Mouse (Mus musculus): ENCODE measurements around the gene Aaas. TPM values are rescaled to one million over a fixed set of nuclear protein-coding genes. Genes with fewer than 3 reads are reported as not detected.
"Not testable (repeated sequence)": the region's sequence is repeated elsewhere in the genome, so short reads cannot be mapped to it uniquely, and the experiment has no call there.

Aaas gene
- polyA plus RNA-seq, 2 experiments from 2014 or later = 41.7 to 63.7 TPM

DNA sequence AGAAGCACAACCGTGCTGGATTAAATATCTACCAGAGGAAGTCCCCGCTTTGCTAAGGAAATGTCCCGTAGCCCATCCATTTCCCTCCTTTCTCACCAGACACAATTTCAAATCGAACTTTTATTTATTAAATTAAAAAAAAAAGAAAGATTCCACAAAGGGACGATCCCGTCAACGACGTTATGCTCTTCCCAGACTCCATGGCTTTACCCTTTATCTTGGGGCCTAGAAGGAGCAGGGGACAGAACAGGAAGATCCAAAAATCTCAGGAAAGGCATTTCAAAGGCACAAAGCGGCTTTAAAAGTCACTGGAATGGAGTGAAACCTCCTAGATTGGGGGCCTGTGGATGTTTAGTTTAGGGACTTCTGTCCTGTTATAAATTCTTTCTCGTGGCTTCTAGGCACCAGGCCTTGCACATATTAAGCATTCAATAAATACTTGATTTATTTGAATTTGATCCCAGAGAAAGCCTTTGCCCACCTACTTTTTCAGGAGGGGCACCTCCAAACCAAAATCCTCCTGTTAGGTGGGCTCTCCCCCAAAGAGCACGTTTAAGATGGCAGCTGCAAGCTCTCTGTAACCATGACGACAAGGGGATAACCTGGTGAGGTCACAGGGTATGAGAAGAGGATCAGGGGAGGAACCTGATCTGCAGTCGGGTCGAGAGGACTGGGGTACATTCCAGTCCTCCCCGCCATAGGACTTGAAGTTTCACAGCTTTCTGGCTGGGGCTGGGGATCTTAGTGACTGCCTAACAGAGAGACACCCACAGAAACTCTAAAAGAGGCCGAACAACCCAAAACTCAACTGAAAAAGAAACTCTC lies 6.1 kb upstream of the Aaas start:
- no peak for ATAC-seq

DNA sequence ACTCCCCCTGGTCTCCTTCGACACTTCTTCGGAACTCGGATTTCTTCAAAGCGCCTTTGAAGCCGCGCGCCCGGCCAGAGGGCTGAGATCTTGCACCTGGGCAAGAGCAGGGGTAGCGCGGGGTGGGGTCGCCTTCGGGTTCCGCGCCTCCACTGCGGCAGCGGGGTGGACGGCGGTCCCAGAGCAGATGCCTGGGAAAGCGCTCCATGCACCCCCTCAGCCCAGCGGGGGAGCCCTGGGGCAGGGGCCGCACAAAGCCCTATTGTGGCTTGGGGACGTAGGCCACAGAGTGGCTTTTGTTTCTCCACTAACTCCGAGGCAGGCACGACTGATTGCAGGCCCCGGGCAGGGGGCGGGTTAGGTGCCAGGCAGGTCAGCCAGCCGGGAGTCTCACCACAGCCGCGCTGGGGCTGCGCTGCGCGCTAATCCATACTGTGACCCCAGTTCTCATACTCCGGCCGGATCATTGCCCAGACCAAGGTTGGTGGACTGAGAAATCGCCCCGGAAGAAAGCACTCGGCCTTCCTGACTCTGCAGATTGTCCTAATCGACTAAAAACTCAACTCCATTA lies 5.4 kb upstream of the Aaas start:
- no peak for ATAC-seq

DNA sequence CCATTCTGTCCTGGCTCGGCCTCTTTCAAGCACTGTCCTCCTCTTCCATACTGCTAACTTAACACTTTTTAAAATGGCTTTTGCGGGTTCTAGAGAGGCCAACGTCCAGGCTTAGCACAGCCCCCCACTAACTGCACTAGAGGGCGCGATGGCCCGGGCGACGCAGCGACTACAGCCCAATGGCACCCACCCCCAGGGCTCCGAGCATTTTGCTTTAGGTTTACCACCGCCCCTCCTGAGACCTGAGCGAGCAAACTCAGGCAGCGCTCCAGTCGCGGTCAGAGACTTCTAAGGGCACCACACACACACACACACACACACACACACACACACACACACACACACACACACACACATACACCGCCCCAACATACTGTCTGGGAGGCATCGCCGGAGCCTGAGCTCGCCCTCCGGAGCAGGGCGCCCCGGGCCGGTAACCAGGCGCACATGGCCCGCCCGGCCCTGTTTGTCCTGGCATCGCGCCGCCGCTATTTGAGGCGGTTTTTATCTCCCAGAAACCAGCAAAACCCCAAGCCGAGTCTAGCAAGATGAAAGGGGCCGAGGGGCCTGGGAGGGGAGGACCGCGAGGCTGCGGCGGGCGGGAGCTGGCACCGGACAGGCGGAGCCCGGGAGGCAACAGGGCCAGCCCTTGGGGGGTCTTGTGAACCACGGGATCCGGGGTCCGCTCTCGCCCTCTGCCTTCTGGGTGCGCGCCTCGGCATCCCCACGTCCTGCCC lies 4.7 kb upstream of the Aaas start:
- no peak for ATAC-seq

DNA sequence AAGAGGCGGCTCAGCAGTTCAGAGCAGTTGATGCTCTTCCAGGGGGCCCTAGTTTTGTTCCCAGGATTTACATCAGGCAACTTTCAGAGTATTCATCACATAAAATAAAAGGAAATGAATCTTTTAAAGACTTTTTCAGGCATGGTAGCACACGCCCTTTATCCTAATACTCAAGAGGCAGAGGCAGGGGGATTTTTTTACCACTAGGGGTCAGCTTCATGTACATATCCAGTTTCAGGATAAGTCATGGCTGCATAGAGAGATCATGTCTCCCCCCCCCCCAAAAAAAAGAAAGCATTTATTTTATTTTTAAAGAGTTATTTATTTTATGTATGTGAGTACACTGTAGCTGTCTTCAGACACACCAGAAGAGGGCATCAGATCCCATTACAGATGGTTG lies 3.4 kb upstream of the Aaas start:
- no peak for ATAC-seq

DNA sequence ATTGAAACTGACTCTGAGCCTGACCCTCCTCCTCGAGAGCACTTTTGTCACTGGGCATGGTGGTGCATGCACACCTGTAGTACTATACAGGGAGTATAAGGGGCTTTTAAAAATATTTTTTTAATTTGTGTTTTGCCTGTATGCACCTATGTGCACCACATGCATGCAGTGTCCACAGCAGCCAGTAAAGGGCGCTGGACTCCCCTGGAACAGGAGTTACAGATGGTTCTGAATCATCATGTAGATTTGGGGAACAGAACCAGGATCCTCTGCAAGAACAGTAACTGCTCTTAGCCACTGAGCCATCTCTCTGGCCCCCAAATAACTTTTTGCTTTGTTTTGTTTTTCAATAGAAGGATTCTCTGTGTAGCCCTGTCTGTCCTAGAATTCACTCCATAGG lies 1.6 kb upstream of the Aaas start:
- no peak for ATAC-seq

DNA sequence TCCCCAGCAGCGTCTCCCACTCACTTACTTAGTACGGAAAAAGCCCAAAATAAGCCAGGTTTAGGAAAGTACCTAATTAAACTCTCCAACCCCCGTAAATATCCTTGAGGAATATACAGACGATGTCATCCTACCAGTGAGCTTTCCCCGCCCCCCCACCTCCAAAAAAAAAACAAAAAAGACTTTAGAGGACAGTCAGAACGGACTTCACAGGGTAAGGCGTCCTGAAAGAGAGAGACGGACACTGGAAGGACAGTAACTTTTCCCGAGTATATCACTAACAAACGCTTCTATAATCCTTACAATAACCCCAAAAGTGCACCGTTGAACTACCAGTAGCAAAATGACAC lies 346 bp upstream of the Aaas start:
- peak; percentile 7 for ATAC-seq

DNA sequence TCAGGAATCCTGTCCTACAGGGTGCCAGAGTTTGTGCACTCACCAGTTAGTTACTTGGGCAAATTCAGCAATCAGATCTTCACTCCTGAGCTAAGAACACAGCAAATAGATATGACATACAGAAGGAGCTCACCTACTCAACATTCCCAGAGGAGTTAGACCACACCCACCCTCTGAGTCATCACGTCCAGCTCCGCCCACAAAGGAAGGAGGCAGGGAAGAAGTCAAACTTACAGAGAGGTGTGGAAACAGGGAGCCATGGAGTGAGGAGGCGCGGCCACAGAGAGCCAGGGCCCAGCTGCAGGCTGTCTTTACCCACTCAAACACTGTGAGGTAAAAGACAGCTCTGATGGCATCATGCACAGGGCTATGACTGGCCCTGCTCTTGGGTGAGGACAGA lies 4.1 kb downstream of the Aaas start:
- ATAC-seq = no peak

DNA sequence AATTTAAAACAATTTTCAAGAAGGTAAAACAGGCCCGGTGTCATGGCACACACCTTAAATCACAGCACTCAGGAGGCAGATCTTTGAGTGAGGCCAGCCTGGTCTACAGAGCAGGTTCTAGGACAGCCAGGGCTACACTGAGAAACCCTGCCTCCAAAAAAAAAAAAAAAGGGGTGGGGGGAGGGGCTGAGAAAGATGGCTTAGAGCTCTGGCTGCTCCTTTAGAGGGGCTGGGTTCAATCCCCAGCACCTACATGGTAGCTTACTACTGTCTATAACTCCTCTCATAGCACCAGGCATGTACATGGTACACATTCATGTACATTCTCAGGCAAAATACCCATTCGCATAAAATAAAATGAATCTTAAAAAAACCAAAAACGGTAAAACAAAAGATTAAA lies 6.1 kb downstream of the Aaas start:
- ATAC-seq = no peak

DNA sequence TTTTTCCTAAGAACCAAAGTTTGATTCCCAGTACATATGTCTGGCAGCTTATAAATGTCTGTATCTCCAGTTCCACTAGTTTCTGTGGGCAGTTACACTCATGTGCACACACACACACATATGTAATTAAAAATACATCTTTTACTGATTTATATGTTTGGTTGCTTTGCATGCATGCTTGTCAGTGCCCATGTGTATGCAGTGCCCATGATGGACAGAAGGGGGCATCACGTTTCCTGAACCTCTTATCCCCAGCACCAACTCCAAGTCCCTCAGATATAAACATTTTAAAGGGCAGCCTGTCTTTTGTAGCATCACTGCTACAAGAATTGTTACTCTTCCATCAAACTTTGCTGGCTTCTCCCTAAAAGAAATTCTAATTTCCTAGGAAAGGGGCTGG lies 9.0 kb downstream of the Aaas start:
- peak; percentile 73 for ATAC-seq

DNA sequence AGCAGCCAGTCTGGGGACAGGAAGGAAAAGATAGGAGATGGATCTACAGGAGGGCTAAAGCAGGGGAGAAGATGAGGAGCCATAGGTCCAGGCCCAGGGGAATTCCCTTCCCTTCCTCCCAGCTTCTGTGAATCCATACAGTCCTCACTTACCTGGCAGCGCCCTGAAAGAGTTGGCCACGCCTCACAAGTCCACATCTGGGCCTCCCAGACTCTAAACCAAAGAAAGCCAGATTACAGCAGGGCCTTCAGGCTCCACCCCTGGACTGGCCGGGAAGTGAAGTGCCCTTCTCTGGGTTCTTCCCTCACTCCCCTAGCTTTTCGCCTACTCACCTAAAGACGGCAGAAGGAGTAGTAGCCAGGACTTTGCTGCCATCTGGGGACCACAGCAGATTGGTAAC lies 11.0 kb downstream of the Aaas start:
- no peak for ATAC-seq

DNA sequence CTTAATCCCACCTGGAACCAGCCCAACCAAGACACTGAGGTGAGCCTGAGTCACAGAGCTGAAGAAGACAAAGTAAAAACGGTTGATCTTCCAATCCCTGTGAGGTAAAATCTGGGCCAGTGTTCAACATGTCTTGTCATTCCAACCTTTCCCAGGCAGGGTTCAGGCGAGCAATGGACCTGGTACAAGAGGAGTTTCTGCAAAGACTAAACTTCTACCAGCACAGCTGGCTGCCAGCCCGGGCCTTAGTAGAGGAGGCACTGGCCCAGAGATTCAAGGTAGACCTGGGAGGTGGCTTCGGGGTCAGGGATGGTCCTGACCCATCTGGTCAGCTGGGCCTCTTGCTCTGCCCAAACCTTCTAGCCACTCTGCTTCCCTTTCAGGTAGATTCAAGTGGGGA lies 13.6 kb downstream of the Aaas start:
- ATAC-seq = no peak

DNA sequence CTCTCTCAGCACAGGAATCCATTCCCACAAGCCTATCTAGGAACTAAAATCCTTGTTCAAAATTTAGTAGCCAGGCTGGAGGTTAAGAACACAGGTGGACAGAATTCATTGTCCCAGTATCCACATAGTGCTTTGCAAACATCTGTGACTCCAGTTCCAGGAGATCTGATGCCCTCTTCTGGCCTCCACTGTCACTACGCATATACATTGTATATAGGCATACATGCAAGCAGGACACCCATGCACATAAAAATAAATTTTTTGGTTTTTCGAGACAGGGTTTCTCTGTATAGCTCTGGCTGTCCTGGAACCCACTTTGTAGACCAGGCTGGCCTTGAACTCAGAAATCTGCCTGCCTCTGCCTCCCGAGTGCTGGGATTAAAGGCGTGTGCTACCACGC lies 14.6 kb downstream of the Aaas start:
- not testable (repeated sequence) for ATAC-seq

DNA sequence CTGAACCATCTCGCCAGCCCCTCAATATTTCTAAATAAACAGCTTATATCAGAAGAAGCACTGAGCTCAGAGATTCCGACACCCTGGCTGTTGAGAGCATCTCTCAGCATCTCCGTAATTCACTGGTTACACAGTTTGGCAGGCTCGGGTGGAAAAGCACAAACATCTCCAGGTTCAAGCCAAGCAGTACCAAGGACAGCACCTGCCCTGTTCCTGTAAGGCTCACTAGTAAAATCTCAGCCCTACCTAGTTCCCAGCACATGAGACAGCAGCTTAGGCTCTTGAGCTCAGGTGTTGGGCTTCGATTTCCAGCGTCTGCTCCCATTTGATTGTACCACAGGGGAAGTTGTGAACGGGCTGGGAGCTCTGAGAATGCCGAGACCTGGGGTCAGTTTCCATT lies 15.3 kb downstream of the Aaas start:
- no peak for ATAC-seq

DNA sequence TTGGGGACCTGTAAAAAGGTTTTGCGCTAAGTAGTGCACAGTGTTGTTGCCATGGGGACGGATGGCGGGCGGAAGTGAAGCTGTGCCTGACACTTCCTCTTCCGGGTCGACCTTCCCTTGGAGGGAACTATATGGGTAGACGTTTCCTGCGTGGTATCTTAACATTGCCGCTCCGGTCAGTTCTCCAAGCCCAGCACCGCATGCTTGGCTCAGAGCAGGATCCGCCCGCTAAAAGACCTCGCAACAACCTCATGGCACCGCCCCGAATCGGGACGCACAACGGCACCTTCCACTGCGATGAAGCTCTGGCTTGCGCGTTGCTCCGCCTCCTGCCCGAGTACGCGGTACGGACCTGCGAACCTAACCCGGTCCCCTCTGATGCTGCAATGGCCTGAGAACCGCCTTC lies 19.0 kb downstream of the Aaas start, which contains the start of gene Myg1:
TSS of gene Myg1 (plus strand) at position 100 of the 406 bp plus-strand sequence.
- ATAC-seq = peak; percentile 99

DNA sequence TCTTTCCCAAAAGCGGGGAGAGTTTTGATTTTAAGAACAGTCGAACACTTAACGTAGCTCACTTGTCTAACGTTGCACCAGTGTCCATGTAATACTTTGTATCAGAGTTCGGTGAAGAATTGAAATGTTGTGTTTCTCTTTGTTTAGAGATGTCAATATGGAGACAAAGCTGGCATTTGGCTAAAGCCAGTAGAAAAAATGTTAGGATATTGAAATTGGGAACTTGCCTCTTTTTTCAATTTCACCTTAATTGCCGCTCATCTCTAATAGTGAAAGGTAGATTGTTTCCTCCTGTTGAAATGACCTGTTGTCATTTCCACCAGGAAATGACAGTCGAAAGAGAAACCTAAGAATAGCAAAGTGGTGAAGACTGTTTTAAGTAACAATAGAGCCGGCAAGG lies 23.7 kb downstream of the Aaas start:
- no peak for ATAC-seq

DNA sequence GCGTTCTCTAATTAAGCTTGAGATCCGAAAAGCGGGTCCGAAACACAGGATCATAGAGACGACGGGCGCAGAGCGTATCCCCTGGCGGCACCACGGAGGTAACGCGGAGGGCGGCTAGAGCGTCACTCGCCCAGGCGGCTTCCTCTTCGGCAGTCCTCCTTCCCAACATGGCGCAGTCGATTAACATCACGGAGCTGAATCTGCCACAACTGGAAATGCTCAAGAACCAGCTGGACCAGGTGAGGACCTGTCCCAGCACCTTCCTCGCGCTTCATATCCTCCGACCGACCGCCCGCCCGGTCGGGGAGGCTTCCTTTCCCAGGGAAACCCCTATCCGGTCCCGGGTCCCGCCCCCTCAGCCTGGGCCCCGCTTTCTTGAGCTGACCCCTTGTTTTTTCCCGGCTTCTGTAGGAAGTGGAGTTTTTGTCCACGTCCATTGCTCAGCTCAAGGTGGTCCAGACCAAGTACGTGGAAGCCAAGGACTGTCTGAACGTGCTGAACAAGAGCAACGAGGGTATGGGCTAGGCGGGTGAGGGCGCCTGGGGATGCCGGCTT lies 24.5 kb downstream of the Aaas start, which contains the start of gene Pfdn5:
TSS of gene Pfdn5 (plus strand) at position 95 of the 555 bp plus-strand sequence.
- ATAC-seq = peak; percentile 97

DNA sequence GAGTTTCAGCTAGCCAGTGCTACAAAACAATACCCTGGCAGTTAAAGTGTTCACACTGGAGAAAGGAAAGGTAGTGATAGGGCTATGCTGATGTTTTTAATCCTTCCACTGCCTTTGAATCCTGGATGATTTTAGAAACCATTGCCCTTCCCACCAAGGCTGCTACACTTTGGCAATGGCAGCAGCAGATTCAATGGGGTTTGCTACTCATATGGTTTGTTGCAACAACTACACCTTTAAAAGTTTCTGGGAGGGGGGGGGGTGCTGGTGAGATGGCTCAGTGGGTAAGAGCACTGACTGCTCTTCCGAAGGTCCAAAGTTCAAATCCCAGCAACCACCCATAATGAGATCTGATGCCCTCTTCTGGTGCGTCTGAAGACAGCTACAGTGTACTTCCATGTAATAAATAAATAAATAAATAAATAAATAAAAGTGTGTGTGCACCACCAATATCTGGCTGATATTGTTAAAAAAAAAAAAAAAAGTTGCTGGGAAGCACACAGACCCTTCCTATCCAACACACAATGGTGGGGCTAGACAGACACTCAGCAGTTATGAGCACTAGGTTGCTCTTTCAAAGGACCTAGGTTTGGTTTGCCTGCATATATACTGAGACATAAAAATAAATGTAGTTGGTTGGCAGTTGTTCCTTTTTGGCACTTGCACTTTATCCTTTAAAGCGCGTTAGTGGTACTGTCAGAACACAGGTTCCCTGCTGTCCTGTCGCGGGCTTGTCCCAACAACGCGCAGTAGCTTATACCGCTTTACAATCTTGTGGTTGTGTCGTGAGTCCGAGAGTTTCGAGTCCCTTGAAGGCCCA lies 25.7 kb downstream of the Aaas start:
- no peak for ATAC-seq

DNA sequence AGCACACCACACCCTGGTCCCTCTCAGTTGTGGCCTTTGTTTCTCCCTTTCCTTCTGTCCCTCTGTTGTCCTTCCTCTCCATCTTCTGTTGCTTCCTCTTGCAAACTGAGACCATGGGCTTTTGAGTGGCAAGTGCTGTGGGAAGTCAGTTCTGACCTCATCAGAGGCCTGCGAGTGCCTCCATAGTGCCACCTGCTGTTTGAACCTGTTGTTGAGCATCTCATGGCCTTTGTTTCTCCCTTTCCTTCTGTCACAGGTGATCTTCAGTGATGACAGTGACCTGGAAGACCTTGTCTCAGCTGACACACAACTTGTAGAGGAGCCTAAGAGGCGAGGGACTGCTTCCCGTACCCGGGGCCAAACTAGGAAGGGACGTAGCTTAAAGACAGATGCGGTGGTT lies 34.3 kb downstream of the Aaas start:
- peak; percentile 77 for ATAC-seq

DNA sequence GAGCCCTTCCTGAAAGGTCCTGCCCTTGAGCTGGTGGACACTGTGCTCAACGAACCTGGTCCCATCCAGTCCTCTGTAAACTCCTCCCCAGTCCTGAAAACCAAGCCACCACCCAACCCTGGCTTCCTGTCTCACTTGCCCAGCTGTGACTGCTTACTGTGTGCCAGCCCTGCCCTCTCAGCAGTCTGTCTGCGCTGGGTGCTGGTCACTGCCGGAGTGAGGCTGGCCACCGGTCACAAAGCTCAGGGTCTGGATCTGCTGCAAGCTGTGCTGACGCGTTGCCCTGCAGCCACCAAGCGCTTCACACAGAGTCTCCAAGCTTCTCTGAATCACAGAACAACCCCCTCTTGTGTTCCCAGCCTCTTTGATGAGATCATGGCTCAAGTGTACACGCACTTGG lies 35.3 kb downstream of the Aaas start:
- no peak for ATAC-seq

DNA sequence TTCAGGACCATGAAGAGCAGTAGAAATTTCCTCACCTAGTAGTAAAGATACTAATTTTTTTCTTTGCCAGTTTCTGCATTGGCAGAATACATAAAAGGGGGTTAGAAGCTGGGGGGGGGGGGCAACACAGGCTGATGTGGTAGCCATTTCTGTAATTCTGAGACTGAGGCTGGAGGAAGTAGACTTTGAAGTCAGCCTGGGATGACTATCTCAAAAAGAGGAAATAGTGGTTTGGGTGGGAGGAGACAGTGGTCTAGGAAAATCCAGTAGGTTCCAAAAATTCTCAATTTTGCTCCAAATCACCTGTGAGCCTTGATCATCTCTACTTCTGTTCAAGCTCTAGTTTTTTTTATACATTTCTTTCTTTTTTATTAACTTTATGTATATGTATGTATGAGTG lies 39.1 kb downstream of the Aaas start:
- ATAC-seq = no peak

DNA sequence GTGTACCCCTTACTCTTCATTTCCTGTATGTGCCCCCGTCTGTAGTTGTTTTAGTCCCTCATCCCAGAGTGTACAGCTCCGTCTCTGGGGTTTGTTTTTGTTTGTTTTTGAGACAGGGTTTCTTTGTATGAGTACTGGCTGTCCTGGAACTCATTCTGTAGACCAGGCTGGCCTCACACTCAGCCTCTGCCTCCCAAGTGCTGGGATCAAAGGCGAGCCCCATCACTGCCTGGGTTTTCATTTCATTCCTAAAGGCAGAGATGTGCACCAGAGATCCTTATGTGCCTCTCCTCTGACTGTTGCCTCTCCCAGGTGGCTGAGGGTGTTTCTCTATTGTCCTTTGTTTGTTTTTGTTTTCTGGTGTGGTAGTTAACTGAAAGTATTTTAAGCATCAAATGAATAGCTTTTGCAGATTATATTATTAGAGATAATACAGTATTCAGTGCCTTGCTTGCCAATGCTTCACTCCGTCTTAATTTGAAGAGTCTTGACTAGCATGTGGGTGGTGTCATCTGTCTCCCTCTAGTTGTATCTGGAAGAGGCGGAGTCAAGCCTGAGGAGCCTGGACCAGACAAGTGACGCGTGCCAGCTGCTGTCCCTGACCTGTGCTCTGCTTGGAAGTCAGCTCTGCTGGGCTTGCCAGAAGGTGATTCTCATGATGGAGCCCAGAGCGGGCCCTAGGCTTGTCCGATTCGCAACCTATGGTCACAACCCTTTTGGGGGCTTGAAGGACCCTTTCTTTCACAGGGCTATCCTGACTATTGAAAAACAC lies 40.3 kb downstream of the Aaas start:
- no peak for ATAC-seq

DNA sequence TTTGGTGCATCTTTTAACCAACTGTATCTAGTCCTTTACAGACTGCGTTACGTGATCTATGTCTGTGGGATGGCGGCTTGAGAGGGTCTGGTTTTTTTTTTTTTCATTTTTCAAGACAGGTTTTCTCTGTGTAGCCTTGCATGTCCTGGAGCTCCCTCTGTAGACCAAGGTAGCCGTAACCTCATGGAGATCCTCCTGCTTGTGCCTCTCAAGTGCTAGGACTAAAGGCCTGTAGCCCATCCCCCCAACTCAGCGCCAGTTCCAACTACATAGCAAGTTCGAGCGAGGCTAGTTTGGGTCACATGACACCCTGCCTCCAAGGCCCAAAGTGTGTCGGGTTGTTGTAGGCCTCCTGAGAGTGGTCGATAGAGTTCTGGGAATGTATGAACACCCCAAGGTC lies 41.9 kb downstream of the Aaas start:
- no peak for ATAC-seq
